Mouse (Mus musculus) bone marrow, adult 2 months (tissue): Measurements from ENCODE around the gene Erg28.

Experiments
- CTCF ChIP-seq: fragments of 200-500 bp; IDR thresholded peaks from 2 replicates; pipeline ENCODE4 v1.5.1; 2011; ENCODE audit warnings: low read length, control low read depth; ENCODE audit not compliant: control insufficient read depth, insufficient read depth
- POLR2A ChIP-seq: fragments of 200-500 bp; IDR thresholded peaks from 2 replicates; pipeline ENCODE4 v1.6.1; 2011; ENCODE audit warnings: low read depth, mild to moderate bottlenecking, control low read depth, low read length, borderline replicate concordance; ENCODE audit not compliant: control insufficient read depth

- TF ChIP-seq CTCF: no peak
- no peak for TF ChIP-seq POLR2A
These were observed 15.1 kb upstream of the Erg28 start for GRCm38 (mm10) chr12:85839371-85840000.
